Mouse (Mus musculus) subcutaneous adipose tissue, adult 2 months (tissue): ENCODE data around the gene Gm11114. TPM values are rescaled to one million over a fixed set of nuclear protein-coding genes. Genes with fewer than 3 reads are reported as not detected.

Source experiments
- polyA plus RNA-seq: library from polyadenylated mRNA; depleted of rRNA; stranded (reverse); fragments of >200 nt; gene quantifications from 2 replicates; pipeline ENCODE4 v1.2.3, GENCODE M21; 2012; ENCODE audit warnings: low replicate concordance; rRNA removed

The Gm11114 gene
- not detected in 2 replicates for polyA plus RNA-seq

GRCm38 (mm10) chr9:85312473-85312872 is at the start of gene Gm11114:
Gene Gm11114 (plus strand): TSS chr9:85312773.

DNA sequence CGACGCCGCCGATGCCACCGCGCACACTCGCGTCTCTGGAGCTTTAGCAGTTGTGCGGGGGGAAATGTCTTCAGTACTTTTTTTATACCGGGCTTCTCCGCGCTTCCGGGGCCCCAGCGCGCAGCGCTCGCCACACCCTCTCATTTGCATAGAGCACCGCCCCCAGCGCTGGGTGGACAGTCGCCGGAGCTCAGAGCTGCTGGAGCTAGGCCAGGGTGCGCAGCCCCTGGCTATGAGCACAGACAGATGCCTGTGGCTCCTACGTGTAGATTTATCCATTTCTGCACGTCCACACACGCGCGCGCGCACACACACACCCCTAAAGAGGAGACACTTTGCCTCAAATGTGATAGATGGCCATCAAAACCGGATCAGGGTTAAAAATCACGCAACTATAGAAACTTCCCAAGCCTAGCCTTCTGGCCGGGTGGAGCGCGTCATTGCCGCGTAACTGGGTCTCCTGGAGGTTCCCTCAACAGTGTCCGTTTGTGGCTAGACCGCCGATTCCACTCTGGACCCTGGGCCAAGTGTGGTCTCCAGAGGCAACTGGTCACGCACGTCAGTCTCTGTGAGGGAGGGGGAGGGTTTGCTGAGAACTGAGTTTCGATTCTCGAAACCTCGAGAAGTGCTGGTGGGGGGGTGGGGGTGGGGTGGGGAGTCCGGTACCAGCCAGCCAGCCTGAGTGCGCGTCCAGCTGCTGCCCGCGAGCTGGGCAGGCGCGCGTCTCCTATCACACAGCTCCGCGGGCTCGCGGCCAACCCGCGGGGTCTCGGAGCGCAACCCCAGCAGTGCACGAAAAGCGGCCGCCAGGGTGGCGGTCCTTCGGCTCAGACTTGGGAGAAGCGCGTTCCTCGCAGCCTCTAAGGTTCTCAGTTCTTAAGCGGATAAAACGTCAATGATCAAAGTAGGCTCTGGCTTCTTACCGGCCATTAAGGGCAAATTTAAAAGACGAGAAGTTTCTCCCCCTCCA is 15.0 kb downstream of the Gm11114 start, which contains the start of gene Tent5a:
Gene Tent5a, minus strand, starts transcription at position 107 of the 970 bp plus-strand sequence.

Other genes starting within 250 kb of the Gm11114 start
- gene Tent5a, start 14.6 kb downstream of the Gm11114 start, polyA plus RNA-seq = 9.8 and 11.9 TPM in 2 replicates